Mouse (Mus musculus) macrophage (primary cell): Measurements from ENCODE around the gene Lmntd2. TPM values are rescaled to one million over a fixed set of nuclear protein-coding genes. Genes with fewer than 3 reads are reported as not detected.
A peak's percentile ranks its signal among the peaks of the same experiment; 100 is the strongest.

Experiments
- H3K27ac ChIP-seq: fragments of 350-480 bp; formaldehyde crosslinking; 2 replicates; pipeline ENCODE4 v1.9.0; 2021
- H3K36me3 ChIP-seq: fragments of 350-480 bp; formaldehyde crosslinking; 2 replicates; pipeline ENCODE4 v1.9.0; 2021; ENCODE audit errors: inconsistent target
- H3K4me3 ChIP-seq: fragments of 350-480 bp; formaldehyde crosslinking; 2 replicates; pipeline ENCODE4 v1.9.0; 2021; ENCODE audit errors: inconsistent target
- H3K79me2 ChIP-seq: fragments of 350-480 bp; formaldehyde crosslinking; 2 replicates; pipeline ENCODE4 v1.9.0; 2021; ENCODE audit errors: inconsistent target
- WGBS: methylation state at CpG from one replicate; pipeline ENCODE4 v1.1.7; 2026; ENCODE audit warnings: inconsistent platforms; ENCODE audit not compliant: missing documents; 5-methylcytosine and 5-hydroxymethylcytosine counted together
- polyA plus RNA-seq: library from polyadenylated mRNA; stranded (reverse); fragments of 250-400 nt; gene quantifications from 3 replicates; pipeline ENCODE4 v1.2.4, GENCODE M21; 2018; ENCODE audit warnings: inconsistent platforms

Gene Lmntd2
- polyA plus RNA-seq, 1 experiment from 2014 or later = not detected

DNA sequence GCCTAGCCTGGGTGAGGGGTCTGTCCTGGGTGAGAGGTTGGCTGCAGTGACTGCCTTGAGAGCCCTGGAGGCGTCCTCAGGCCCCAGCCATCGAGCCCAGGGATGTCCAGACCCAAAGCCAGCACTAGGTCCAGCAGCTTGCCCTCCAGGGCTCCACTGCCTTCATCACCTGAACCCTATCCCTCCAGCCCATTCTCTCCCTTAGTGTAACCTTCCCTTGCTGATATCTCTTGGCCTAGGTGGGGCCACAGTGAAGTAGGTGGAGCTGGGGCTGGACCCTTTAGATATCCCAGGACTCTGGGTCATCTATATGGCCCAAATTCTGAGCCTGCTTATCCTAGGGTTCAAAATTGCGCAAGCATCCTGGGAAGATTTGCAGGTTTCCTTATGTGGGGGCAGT lies 4.4 kb downstream of the Lmntd2 start:
- 92% methylated on average over 3 of the region's 3 CpGs for WGBS
- Histone ChIP-seq H3K27ac (no peak overlapping the region), H3K4me3 (no peak overlapping the region)

DNA sequence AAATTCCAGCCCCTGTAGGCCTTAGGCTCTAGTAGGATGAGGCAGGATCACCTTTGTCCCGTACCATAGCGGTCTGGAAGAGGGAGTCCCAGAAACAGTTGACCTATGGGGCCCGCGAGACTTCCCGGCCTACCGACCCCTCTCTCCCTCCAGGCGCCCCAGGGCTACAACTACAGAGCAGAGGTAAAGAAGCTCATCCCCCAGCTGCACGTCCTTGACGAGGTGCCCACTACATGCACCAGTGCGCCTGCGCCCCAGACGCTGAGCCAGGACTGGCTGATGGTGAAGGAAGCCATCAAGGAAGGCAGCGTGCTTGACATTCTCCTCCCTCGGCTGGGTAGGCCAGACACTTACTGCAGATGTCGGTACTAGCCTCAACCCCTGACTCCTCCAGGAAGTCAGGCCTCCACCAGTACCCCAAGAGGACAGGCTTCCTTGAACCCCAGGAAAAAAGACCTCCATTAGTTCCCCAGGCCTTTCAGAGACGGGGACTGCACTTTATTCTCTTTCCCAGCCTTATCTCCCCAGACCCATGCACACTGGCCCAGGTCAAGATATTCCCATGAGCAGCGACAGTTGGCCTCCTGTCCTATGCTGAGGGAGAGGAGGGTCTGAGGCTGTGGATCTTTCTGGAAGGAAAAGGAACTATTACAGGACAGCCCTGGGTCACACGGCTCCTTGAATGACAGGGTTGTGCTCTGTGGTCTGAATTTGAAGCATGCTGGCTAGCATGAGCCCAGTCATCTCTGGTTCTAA lies 7.5 kb downstream of the Lmntd2 start:
- no peaks in the 10 kb centered on the region for H3K36me3 ChIP-seq

More for the DNA sequence above, 4.4 kb downstream of the Lmntd2 start:
- Histone ChIP-seq H3K36me3 (no peaks in the 10 kb centered on the region), H3K79me2 (no peaks in the 10 kb centered on the region)

DNA sequence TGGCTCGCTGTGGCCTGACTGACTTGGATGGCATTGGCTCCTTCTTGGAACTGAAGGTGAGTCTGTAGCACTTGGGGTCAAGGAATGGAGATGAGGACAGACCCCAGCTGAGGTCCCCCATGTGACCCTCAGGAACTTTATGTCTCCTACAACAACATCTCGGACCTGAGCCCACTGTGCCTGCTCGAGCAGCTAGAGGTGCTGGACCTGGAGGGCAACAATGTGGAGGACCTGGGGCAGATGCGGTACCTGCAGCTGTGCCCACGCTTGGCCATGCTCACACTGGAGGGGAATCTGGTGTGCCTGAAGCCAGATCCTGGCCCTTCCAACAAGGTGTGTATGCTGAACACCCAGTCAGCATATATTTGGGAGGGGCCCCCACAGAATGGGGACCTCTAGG lies 8.4 kb downstream of the Lmntd2 start:
- 98% methylated on average over 5 of the region's 5 CpGs for WGBS
- H3K27ac ChIP-seq = no peak overlapping the region
- H3K79me2 ChIP-seq = no peaks in the 10 kb centered on the region
- H3K4me3 ChIP-seq = no peak overlapping the region
- no peaks in the 10 kb centered on the region for H3K36me3 ChIP-seq

More for the DNA sequence above, 7.5 kb downstream of the Lmntd2 start:
- 94% methylated on average over 17 of the region's 18 CpGs for WGBS
- H3K79me2 ChIP-seq = no peaks in the 10 kb centered on the region
- no peak overlapping the region for H3K4me3 ChIP-seq
- H3K27ac ChIP-seq = no peak overlapping the region

DNA sequence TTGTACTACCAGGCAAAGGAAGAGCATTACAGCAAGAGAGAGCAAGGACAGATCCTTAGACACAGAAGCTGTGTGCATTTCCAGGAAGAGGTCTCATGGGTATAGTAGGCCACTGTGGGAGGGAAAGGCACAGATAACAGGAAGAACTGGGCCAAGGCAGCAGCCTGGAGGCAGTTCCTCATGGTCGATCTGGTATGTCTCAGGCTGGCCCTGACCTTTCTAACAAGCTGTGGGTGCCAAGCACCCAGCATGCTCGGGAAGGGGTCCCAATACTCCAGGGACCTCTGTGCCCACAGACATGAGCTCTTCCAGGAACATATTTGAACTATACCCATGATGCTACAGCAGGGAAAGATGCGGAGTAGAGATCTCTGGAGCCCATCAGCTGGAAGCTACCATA lies 9.3 kb downstream of the Lmntd2 start:
- 72% methylated on average over 3 of the region's 3 CpGs for WGBS
- Histone ChIP-seq H3K79me2 (no peaks in the 10 kb centered on the region), H3K27ac (no peak overlapping the region), H3K4me3 (no peak overlapping the region), H3K36me3 (no peaks in the 10 kb centered on the region)

DNA sequence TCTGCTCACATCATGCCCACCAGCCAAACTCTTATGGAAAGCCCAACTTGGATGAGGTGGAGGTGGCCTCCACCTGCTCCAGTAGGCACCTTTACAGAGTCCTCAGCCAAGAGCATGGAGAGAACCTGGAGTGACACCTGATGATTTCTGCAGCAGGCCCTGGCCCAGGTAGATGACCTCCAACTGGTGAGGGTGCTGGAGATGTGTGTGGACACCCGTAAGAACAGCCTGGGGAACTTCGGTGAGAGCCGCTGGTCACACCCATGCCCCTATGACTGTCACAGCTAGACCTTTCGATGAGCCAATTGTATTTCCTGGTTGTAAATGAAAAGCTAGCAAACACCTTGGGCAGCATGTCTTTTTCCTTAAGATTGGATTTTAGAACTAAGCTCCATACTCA lies 15.8 kb downstream of the Lmntd2 start:
- Histone ChIP-seq H3K36me3 (no peaks in the 10 kb centered on the region), H3K79me2 (peaks cover 3% of the 10 kb centered on the region; the same call in 1 of the 2 replicates), H3K4me3 (no peak overlapping the region), H3K27ac (no peak overlapping the region)
- 96% methylated on average over 4 of the region's 4 CpGs for WGBS

DNA sequence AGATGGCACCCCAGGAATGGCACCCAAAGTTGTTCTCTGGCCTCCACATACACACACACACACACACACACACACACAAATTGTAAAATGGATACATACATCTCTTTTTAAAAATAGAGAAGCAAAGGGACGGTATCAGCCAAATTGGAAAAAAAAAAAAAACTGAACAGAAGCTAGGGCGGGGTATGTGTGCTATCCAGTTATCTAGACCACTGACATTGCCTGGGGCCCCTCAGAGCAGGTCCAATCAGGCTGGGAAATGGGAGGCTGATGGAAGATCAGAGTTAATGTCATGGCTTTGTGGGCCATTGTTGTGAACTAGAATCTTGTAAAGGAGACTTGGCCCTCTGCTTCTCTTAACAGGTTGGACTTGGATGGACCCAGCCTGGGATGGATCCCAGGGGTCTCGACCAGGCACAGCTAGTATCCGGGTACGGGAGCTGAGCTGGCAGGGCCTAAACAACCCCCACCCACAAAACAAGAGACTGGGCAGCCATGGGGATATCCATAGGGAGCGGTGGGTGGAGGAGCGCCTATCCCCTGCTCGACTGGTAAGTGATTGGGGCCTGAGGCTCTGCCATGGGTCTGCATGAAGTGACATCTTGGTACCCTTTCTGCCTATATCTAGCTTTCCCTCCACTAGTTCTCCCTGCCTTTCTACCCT lies 17.1 kb downstream of the Lmntd2 start:
- H3K79me2 ChIP-seq = peaks cover 14% of the 10 kb centered on the region
- H3K27ac ChIP-seq = no peak overlapping the region
- no peak overlapping the region for H3K4me3 ChIP-seq
- no peaks in the 10 kb centered on the region for H3K36me3 ChIP-seq
- 95% methylated on average over 8 of the region's 8 CpGs for WGBS

DNA sequence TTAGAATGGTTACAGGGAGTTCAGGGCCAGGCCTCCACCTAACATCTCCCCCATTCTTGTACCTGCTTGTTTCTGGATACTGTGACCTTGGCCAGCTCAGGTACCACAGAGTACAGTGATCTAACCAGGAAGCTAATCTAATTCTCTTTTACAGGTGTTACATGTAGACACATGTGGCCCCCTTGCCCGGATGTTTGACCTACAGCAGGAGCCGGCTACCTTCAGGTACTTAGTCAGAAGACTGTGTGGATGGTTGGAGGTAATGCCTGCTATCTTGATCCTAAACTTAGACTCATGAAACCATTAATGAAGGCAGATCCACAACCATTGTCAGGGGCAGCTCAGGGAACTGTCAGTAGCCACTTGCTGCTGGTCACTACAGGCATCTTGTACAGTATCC lies 18.1 kb downstream of the Lmntd2 start:
- Histone ChIP-seq H3K27ac (no peak overlapping the region), H3K4me3 (no peak overlapping the region), H3K79me2 (peaks cover 14% of the 10 kb centered on the region), H3K36me3 (peaks cover 9% of the 10 kb centered on the region)
- WGBS = 100% methylated on average over 2 of the region's 2 CpGs

DNA sequence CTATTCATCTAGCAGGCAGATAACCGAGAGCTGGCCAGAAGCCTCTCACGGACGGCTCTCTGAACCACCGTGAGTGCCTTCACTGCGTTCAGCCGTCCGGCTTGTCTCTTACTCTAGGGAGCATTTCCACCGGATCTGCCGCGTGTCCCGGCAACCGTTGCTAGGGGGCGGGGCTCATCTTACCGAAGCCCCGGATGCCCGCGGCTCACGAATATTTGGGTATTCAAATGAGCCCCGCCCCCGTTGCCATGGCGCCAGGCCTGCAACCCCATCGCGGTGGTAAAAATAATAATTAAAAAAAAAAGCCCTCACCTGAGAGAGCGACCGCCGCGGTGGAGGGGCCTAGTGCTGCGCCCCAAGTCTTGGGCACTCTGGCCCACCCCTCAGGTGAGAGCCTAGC lies 19.1 kb downstream of the Lmntd2 start:
- Histone ChIP-seq H3K36me3 (peaks cover 18% of the 10 kb centered on the region), H3K79me2 (peaks cover 14% of the 10 kb centered on the region), H3K27ac (peak overlapping the region; percentile 45; the same call in 1 of the 2 replicates), H3K4me3 (peak overlapping the region; percentile 78)
- 5% methylated on average over 25 of the region's 28 CpGs for WGBS

DNA sequence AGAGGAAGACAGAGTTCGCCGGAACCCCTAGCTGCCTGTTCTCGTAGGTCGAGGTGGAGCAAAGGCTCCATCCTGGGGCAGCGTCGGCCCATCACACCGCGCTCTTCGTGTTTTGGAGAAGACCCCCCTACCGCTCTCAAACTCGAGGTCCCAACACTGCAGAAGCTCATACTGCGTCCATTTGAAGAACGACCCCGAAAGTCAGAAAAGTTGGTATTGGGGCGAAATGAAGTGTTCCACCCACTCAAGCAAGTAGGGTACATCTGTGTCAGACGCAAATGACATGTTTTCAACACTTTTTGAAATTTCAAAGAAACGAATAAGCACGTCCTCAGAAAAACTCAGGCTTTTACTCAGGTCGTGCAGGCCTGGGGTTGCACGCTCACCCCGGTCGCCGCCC lies 19.5 kb downstream of the Lmntd2 start:
- H3K4me3 ChIP-seq = peak overlapping the region; percentile 78
- peaks cover 14% of the 10 kb centered on the region for H3K79me2 ChIP-seq
- under 1% methylated on average over 23 of the region's 23 CpGs for WGBS

DNA sequence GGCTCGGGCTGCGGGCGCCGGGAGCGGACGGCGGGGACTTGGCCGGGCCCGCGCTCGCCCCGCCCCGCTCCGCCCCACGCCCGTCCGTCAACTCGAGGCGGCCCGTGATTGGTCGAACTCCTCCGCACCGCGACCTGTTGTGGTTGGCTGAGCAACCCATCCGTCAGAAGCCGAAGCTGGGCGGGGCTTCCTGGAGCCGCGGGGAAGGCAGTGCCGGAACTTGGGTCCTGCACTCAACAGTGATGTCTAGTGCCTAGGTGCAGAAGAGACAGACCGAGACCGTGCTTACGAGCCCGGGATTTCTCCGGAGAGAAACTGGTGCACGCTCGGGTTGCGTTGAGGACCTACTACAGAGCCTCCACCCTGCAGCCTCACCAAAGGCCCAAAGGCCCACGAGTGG lies 19.9 kb downstream of the Lmntd2 start, which contains the start of the genes Hras and Lrrc56:
TSS of gene Hras (minus strand) at position 58 of the 400 bp plus-strand sequence.
TSS of gene Lrrc56 (plus strand) at position 210 of the 400 bp plus-strand sequence.
- peaks cover 14% of the 10 kb centered on the region for H3K79me2 ChIP-seq
- 0% methylated on average over 39 of the region's 39 CpGs for WGBS
- H3K27ac ChIP-seq = peak within 1 kb of the TSS; percentile 45
- H3K4me3 ChIP-seq = peak within 1 kb of the TSS; percentile 78
- H3K36me3 ChIP-seq = peaks cover 18% of the 10 kb centered on the region

More for the DNA sequence above, 19.5 kb downstream of the Lmntd2 start:
- Histone ChIP-seq H3K36me3 (peaks cover 18% of the 10 kb centered on the region), H3K27ac (peak overlapping the region; percentile 45)

DNA sequence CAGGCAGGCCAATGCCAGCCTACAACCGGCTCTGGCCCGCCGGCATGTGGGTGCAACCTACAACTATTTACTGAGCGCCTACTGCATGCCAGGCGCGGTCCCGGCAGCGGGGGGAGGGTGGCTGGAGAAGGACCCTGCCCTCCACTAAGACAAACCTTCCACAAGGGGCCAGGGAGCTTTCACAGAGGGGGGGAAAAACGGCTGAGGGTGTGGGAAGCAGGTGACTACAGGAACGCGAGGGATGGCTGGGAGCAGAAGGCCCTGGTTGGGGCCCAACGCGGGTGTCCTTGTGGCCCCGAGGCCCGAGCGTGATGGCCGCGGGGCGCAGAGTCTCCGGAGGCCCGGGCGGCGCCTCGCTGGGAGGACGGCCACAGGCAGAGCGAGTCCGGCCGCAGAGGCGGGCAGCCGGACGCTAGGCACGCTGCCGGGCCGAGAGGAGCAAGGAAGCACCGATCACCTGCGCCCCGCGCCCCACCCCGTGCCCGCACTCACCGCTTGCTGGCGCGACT lies 20.5 kb downstream of the Lmntd2 start:
- peak overlapping the region; percentile 38 for H3K27ac ChIP-seq
- H3K79me2 ChIP-seq = peaks cover 14% of the 10 kb centered on the region
- peaks cover 18% of the 10 kb centered on the region for H3K36me3 ChIP-seq
- WGBS = 0% methylated on average over 40 of the region's 43 CpGs
- peak overlapping the region; percentile 54 for H3K4me3 ChIP-seq

DNA sequence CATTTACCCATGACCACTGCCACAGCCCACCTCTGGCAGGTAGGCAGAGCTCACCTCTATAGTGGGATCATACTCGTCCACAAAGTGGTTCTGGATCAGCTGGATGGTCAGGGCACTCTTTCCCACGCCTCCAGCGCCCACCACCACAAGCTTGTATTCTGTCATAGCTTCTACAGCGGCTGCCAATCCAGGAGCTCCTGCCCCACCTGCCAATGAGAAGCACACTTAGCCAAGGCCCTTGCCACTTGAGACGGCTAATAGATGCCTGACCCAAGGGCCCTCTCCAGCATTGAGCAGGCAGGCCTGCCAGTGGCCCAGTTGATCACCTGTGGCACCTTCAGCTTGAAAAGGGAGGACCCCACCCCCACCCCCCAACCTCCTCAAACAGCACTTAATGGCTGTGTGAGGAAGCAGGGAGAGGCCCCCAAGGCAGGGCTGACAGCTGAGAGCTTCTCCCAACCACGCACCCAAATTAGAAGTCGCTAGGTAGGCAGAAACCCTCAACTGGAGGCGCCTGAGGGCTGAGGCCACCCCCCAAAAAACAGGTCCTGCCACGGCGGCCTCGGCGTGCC lies 21.0 kb downstream of the Lmntd2 start:
- H3K36me3 ChIP-seq = peaks cover 18% of the 10 kb centered on the region
- peak overlapping the region; percentile 54 for H3K4me3 ChIP-seq
- WGBS = 35% methylated on average over 12 of the region's 12 CpGs
- H3K79me2 ChIP-seq = peaks cover 14% of the 10 kb centered on the region
- H3K27ac ChIP-seq = peak overlapping the region; percentile 38; the same call in 1 of the 2 replicates

DNA sequence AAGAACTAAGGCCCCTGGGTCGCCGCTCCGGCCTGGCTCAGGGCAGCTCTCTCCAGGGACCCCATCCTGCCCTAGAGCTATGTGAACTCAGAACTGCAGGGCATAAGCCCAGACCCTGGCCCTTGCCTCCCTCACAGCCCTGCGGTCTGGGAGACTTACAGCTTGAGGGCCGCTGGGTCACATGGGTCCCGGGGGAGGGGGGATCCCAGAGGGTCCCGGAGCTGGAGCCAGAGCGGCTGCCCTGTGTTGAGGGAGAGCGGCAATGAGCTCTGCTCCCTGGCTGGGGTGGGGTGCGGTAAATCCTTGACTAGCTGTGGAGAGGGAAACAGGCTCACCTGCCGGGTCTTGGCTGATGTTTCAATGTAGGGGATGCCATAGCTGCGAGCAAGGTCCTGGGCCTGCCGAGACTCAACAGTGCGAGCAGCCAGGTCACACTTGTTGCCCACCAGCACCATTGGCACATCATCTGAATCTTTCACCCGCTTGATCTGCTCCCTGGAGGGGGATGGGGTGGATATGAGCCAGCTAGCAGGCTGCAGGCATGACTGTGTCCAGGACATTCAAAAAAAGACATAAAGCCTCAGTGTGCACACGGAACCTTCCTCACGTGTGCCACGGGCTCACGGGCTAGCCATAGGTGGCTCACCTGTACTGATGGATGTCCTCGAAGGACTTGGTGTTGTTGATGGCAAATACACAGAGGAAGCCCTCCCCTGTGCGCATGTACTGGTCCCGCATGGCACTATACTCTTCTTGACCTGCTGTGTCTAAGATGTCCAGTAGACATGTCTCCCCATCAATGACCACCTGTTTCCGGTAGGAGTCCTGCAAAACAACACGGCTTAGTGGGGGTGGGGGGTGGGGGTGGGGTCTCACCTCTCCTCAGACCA lies 21.8 kb downstream of the Lmntd2 start:
- peaks cover 18% of the 10 kb centered on the region for H3K36me3 ChIP-seq
- peaks cover 14% of the 10 kb centered on the region for H3K79me2 ChIP-seq
- WGBS = 97% methylated on average over 21 of the region's 24 CpGs
- no peak overlapping the region for H3K4me3 ChIP-seq
- no peak overlapping the region for H3K27ac ChIP-seq

DNA sequence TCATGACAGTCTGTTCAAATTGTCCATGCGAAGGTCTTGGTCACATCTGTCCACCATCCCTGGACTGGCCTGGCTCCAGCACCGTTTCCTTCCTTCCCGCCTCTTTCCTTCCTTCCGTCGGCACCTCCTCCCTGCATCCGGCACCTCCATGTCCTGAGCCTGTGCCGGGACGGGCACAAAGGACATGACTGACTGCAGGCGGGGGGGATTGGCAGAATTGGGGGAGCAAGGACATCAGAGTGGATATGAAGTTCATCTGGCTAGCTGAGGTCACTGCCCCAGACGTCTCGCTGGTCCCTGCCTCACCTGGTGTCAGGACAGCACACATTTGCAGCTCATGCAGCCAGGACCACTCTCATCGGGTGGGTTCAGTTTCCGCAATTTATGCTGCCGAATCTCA lies 22.8 kb downstream of the Lmntd2 start:
- Histone ChIP-seq H3K36me3 (peaks cover 18% of the 10 kb centered on the region), H3K79me2 (peaks cover 14% of the 10 kb centered on the region), H3K4me3 (no peak overlapping the region), H3K27ac (no peak overlapping the region)
- 93% methylated on average over 13 of the region's 14 CpGs for WGBS
